Mouse (Mus musculus): ENCODE measurements around the gene Ppp1r1a.

Gene Ppp1r1a

DNA sequence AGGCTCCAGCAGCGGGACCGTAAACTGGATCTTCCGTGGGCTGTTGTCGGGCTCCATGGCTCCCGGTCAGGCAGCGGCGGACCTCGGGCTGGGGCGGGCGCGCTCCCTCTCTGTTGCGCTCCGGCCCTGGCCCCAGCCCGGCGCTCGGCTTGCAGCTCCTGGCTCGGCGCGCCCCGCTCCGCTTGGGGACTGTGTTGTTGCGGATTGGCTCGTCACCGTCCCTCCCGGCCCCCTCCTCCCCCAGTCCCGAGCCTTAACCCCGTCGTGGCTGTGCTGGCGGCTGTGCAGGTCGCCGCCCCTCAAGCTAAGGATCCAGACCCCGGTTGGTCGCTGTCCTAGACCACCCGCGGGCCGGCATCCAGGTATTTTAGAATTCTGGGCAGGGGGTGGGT lies at the start of gene Ppp1r1a:
Gene Ppp1r1a (minus strand): TSS at position 182 of the 392 bp plus-strand sequence.
- peak; percentile 91 for DNase-seq

GRCm38 (mm10) chr15:103585876-103586275 lies 48.1 kb upstream of the Ppp1r1a start:
- no peak for DNase-seq

- peak; percentile 17 for DNase-seq
These were observed 27.2 kb upstream of the Ppp1r1a start, which contains the start of gene Glycam1 for GRCm38 (mm10) chr15:103564981-103565380. Gene Glycam1 (minus strand): TSS chr15:103565081.

GRCm38 (mm10) chr15:103552096-103552690 lies 14.4 kb upstream of the Ppp1r1a start:
- peak; percentile 24 for DNase-seq

- peak; percentile 37 for DNase-seq
These were observed 13.2 kb upstream of the Ppp1r1a start for GRCm38 (mm10) chr15:103551053-103551452.

DNA sequence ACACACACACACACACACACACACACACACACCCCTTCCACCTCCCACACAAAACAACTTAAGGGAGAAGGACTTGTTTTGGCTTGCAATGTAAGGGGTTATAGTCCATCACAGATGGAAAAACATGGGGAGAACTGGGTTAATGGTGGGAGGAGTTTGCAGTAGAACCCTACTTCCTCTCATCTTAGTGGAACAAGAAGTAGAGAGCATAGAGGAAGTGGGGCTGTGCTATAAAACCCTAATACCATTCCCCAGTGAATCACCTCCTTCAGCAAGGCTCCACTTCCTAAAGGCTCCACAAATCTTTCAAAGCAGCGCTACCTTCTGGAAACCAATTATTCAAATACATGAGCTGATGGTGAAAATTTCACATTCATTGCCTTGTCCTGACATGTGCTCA lies 11.7 kb upstream of the Ppp1r1a start:
- DNase-seq: peak; percentile 68

DNA sequence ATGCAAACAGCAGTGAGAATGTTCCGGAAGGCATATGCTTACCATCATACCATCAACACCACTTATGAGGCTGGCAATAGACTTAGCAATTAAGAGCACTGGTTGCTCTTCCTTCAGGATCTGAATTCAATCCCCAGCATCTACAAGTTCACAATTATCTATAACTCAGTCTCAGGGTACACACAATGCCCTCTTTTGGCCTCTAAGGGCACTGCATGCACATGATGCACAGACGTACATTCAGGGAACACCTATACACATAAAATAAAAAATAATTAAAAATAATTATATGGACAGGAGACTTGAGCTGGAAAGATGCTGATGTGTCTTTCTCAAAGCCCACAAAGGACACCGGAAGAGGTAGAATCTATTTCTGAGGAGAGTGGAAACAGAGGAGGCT lies 10.2 kb upstream of the Ppp1r1a start:
- peak; percentile 53 for DNase-seq

- DNase-seq: peak; percentile 46
These were observed 4.7 kb upstream of the Ppp1r1a start for GRCm38 (mm10) chr15:103542526-103542925.

- peak; percentile 67 for DNase-seq
These were observed 2.8 kb upstream of the Ppp1r1a start for GRCm38 (mm10) chr15:103540646-103541045.

- DNase-seq: peak; percentile 61
These were observed 1.5 kb upstream of the Ppp1r1a start for GRCm38 (mm10) chr15:103539259-103539658.

DNA sequence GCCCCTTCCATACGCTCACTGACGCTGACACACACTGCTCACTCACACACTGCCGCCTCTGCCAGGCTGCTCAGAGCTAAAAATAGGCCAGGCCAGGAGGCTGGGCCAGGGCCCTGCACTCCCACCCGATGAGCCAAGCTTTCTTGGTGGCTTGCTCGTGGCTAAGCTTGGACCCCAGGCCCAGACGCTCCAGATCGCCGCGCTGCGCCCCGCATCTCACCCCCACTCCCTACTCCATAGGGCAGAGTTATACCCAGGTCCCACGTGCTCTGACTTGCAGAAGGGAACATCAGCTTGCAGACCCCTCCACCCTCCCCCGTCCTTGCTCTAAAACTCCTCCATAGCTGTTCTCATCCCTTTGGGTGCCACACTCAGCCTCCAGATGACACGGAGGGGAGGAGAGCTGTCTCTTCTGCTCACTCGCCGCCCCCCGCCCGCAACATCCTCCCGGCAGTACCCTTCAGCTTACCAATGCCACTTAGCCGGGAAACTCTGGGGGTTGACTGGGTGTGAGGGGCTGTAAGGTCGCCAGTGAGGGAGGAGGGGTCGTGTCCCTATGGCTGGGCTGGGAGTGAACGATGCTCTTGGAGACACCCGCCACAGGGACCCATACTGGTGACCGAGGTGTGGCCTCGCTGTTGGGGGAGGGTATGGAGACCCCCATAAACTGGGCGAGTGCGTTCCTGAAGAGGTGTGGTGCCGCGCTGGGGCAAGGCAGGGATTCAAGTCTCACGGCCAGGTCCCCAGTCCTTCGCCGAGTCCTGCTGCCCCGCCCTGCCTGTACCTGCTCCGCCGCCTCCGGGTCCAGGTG lies 587 bp downstream of the Ppp1r1a start:
- peak; percentile 92 for DNase-seq

DNA sequence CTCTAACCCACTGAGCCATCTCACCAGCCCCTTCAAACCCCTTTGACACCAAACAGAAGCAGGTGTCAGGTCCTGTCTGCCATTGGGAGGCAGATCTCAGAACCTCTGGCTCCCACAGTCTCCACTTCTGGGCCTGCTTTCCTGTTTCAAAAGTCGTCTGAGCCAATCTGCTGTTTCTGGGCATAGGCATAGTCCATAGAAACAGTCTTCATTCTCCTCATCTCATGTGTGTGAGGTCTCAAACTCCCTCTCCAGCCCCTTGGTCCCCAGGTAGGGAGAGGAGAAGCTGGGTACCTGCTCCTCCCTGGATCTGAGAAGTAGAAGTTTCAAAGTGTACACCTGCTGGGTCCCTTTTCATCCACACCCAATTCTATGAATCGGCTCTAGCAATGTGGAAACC lies 1.3 kb downstream of the Ppp1r1a start:
- peak; percentile 71 for DNase-seq

DNA sequence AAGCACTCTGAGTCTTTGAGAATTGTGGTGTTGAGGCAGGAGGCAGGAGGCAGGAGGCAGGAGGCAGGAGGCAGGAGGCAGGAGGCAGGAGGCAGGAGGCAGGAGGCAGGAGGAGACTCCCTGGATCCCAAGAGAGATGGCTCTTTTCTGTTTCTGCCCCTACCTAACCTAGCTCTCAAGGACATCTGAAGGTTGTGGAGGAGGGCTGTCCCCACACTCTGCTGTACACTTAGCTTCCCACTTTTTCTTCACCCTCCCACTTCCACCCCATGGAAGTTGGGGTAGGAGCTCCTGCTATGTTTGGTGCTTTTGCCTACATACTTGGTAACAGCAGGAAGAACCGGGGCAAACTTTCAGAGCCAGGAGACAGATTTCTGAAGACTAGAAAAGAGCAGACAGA lies 2.0 kb downstream of the Ppp1r1a start:
- peak; percentile 51 for DNase-seq

- DNase-seq: peak; percentile 62
These were observed 2.8 kb downstream of the Ppp1r1a start for GRCm38 (mm10) chr15:103535030-103535429.

- DNase-seq: peak; percentile 81
These were observed 3.7 kb downstream of the Ppp1r1a start for GRCm38 (mm10) chr15:103534054-103534620.

GRCm38 (mm10) chr15:103530372-103530771 lies 7.4 kb downstream of the Ppp1r1a start:
- no peak for DNase-seq

- DNase-seq: no peak
These were observed 14.6 kb downstream of the Ppp1r1a start for GRCm38 (mm10) chr15:103523156-103523555.

DNA sequence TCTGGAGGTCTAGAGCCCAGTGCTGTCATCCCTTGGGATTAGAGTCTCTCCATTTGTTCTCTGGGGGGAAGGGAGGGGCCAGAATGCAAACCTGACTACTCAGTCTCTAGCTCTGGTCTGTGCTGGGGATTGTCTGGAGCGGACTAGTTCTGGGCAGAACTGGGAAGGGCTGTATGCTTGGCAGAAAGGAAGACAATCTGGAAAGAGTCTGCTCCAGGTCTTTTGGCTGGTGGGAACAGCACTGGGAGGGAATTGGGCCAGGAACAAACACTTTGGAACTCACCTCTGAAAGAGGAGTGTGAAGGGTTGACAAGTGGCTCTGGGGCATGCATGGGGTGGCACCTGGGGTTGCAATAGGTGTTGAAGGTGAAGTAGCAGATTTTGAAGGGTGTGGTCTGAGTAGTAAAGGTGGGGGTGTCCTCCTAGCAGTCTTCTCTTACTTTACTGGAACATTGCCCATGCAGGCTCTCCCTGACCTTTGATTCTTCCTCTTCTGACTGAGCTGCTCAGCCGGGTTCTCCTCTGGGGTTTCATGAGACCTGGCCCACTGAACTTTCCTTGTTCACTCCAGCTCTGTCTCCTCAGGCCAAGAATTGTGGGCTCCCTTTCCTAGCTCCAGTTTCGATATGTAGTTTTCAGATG lies 15.2 kb downstream of the Ppp1r1a start:
- DNase-seq: no peak

- DNase-seq: no peak
These were observed 18.1 kb downstream of the Ppp1r1a start for GRCm38 (mm10) chr15:103519386-103520378.

- DNase-seq: no peak
These were observed 19.0 kb downstream of the Ppp1r1a start for GRCm38 (mm10) chr15:103518600-103519385.

- peak; percentile 96 for DNase-seq
These were observed 22.9 kb downstream of the Ppp1r1a start for GRCm38 (mm10) chr15:103514914-103515313.

All from heart, adult 11 months (tissue).